Mouse (Mus musculus) C2C12 (cell line): ENCODE results near the gene Psmg3.

Experiments
- CTCF ChIP-seq: IDR thresholded peaks from one replicate; pipeline ENCODE4 v1.5.1; 2011; ENCODE audit not compliant: control insufficient read depth, insufficient read depth, insufficient read length
- USF1 ChIP-seq: IDR thresholded peaks from one replicate; pipeline ENCODE4 v1.6.1; 2011; ENCODE audit warnings: low read depth, mild to moderate bottlenecking, control low read depth, moderate library complexity

GRCm38 (mm10) chr5:139799801-139800590, 26.7 kb downstream of the Psmg3 start:
- TF ChIP-seq CTCF = no peak
- no peak for TF ChIP-seq USF1
